16 mouse cellular contexts compared by ENCODE assay signal in the genomic region with DNA sequence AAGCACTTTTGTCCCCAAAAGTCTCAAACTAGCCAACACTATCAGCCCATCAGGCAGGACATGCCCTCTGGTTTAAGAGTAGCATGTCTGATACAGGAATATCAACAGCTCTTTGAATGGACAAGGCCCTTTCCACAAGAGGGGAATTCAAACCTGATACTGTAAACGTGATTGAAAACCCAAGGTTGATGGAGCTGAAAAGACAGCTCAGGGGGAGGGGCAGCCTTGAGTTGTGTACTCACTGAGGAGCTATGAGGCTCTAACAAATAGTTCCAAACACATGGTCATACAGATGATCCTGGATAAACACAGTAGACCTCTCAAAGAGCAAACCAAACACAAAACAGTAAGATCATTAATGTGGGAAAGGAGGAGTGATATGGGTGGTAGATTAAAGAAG. TPM values are rescaled to one million over a fixed set of nuclear protein-coding genes. Genes with fewer than 3 reads are reported as not detected.
A peak's percentile ranks its signal among the peaks of the same experiment; 100 is the strongest.
DNase-seq lines count a peak whose midpoint lies in the region; ATAC-seq lines count a peak whose summit lies in the region.
"Had no signal": no experiment of that assay in that cellular context is flagged by ENCODE, and none has a peak within 500 bp of the region (broad histone marks: within the 10 kb centered on the region; RNA-seq: fewer than 3 reads in every experiment).

No protein-coding gene starts in this region.

- no peak overlapping the region for H3K27ac ChIP-seq in forebrain, embryonic 15.5 days (replicated peaks)
- H3K27ac ChIP-seq: embryonic facial prominence, embryonic 10.5 days; embryonic facial prominence, embryonic 12.5 days; forebrain, embryonic 13.5 days had no signal

- no peaks in the 10 kb centered on the region for H3K9me3 ChIP-seq in forebrain, embryonic 15.5 days
- H3K9me3 ChIP-seq: embryonic facial prominence, embryonic 10.5 days; embryonic facial prominence, embryonic 12.5 days; forebrain, embryonic 13.5 days had no signal

- no peak overlapping the region for H3K4me3 ChIP-seq in forebrain, embryonic 15.5 days
- H3K4me3 ChIP-seq: embryonic facial prominence, embryonic 10.5 days; embryonic facial prominence, embryonic 12.5 days; forebrain, embryonic 13.5 days had no signal

- H3K9ac ChIP-seq in forebrain, embryonic 15.5 days (replicated peaks) = no peak overlapping the region
- H3K9ac ChIP-seq: embryonic facial prominence, embryonic 12.5 days; forebrain, embryonic 13.5 days had no signal

- ATAC-seq in forebrain, embryonic 15.5 days (replicated peaks) = no peak
- ATAC-seq: forebrain, embryonic 13.5 days; forebrain, embryonic 16.5 days had no signal

- peaks cover 2% of the 10 kb centered on the region; the same call in 1 of the 2 replicates for H3K36me3 ChIP-seq in forebrain, embryonic 15.5 days
- H3K36me3 ChIP-seq: embryonic facial prominence, embryonic 12.5 days had no signal

- no peaks in the 10 kb centered on the region for H3K4me1 ChIP-seq in forebrain, embryonic 15.5 days
- H3K4me1 ChIP-seq: embryonic facial prominence, embryonic 10.5 days; embryonic facial prominence, embryonic 12.5 days; forebrain, embryonic 13.5 days had no signal

- no peak overlapping the region for H3K4me2 ChIP-seq in forebrain, embryonic 15.5 days (replicated peaks)
- H3K4me2 ChIP-seq: embryonic facial prominence, embryonic 12.5 days; forebrain, embryonic 13.5 days had no signal

- 58% methylated on average over 1 of the region's 1 CpGs for WGBS in forebrain, embryonic 15.5 days

- no peaks in the 10 kb centered on the region for H3K27me3 ChIP-seq in forebrain, embryonic 15.5 days
- H3K27me3 ChIP-seq: embryonic facial prominence, embryonic 12.5 days; forebrain, embryonic 13.5 days had no signal

- DNase-seq in adrenal gland, adult 2 months = peak; percentile 36
- DNase-seq in adrenal gland, postnatal 25 days = no peak
- DNase-seq in adrenal gland, postnatal 14 days = peak; percentile 31
- no peak for DNase-seq in adrenal gland, adult 18-20 months (ENCODE audit: low spot score in 2 of 2)
- peak; percentile 39 to 57 for DNase-seq in adrenal gland, postnatal 36 days
- DNase-seq: cerebellum, adult 11-12 months; cerebellum, adult 2 months; cerebellum, adult 9-10 months; cerebellum, postnatal 10 days; cerebellum, postnatal 25 days had no signal

RNA-seq across cellular contexts. Expression of gene Gtf2f2, which starts 12.6 kb away (rescaled TPM):
- total RNA-seq in adrenal gland, adult 2 months (2021) = 10 to 100 TPM; 21.4 to 24.0 TPM
- polyA plus RNA-seq in adrenal gland, adult 2 months (2012; rRNA removed) = 1.3 and 2.5 TPM in 2 replicates
- 22.7 and 24.3 TPM in 2 replicates for total RNA-seq in adrenal gland, postnatal 25 days (2021)
- 24.1 and 25.5 TPM in 2 replicates for total RNA-seq in adrenal gland, postnatal 14 days (2021)
- total RNA-seq in adrenal gland, adult 18-20 months (2021) = 10 to 100 TPM; 24.7 to 26.6 TPM
- 10 to 100 TPM; 24.3 to 24.6 TPM for total RNA-seq in adrenal gland, postnatal 36 days (2021)
- polyA plus RNA-seq in forebrain, embryonic 15.5 days (2015; fragmentation: Nextera tagmentation; extraction: Ambion mirVana) = 47.4 and 51.7 TPM in 2 replicates

RNA-seq across cellular contexts. Expression of gene Kctd4, which starts 43.3 kb away (rescaled TPM):
- not detected for total RNA-seq in adrenal gland, adult 2 months (2021)
- not detected in 2 replicates for polyA plus RNA-seq in adrenal gland, adult 2 months (2012; rRNA removed)
- total RNA-seq in adrenal gland, postnatal 25 days (2021) = not detected in 2 replicates
- total RNA-seq in adrenal gland, postnatal 14 days (2021) = not detected in 2 replicates
- not detected for total RNA-seq in adrenal gland, adult 18-20 months (2021)
- total RNA-seq in adrenal gland, postnatal 36 days (2021) = not detected
- polyA plus RNA-seq in forebrain, embryonic 15.5 days (2015; fragmentation: Nextera tagmentation; extraction: Ambion mirVana) = 8.2 and 8.6 TPM in 2 replicates
- polyA plus RNA-seq: C2C12 had no signal

Comparison
In these comparisons a context has a peak if more than half of its experiments do, and no peak if none do; other contexts are left out.
1. DNase-seq: peak in adrenal gland, adult 2 months (single experiment), adrenal gland, postnatal 14 days (single experiment) and adrenal gland, postnatal 36 days (2 of 2); none in adrenal gland, postnatal 25 days (single experiment) and adrenal gland, adult 18-20 months (0 of 2).